Mouse (Mus musculus) neural tube, embryonic 15.5 days (tissue): ENCODE data around the gene Col4a3bp. TPM values are rescaled to one million over a fixed set of nuclear protein-coding genes. Genes with fewer than 3 reads are reported as not detected.
A peak's percentile ranks its signal among the peaks of the same experiment; 100 is the strongest.

Experiments
- ATAC-seq: fragments of 200-750 bp; cut with Nextera tagmentation; 2 replicates; pipeline ENCODE4 v1.8.0; 2017; ENCODE audit warnings: mild to moderate bottlenecking, moderate TSS enrichment, moderate library complexity; ENCODE audit not compliant: low FRiP score
- H3K27ac ChIP-seq: fragments of 300-500 bp; sonication (generic); replicated peaks from 2 replicates; pipeline ENCODE4 v1.5.1; 2015; ENCODE audit warnings: mild to moderate bottlenecking, inconsistent platforms
- H3K27me3 ChIP-seq: fragments of 300-500 bp; sonication (generic); replicated peaks from 2 replicates; pipeline ENCODE4 v1.6.1; 2015; ENCODE audit warnings: inconsistent platforms
- H3K36me3 ChIP-seq: fragments of 300-500 bp; sonication (generic); 2 replicates; pipeline ENCODE4 v1.6.1; 2015; ENCODE audit warnings: inconsistent platforms
- H3K4me1 ChIP-seq: fragments of 300-500 bp; sonication (generic); 2 replicates; pipeline ENCODE4 v1.6.1; 2015; ENCODE audit warnings: inconsistent platforms
- H3K4me2 ChIP-seq: fragments of 300-500 bp; sonication (generic); 2 replicates; pipeline ENCODE4 v1.6.1; 2015; ENCODE audit warnings: inconsistent platforms, mild to moderate bottlenecking, moderate library complexity
- H3K4me3 ChIP-seq: fragments of 300-500 bp; sonication (generic); replicated peaks from 2 replicates; pipeline ENCODE4 v1.5.1; 2015; ENCODE audit warnings: mild to moderate bottlenecking, inconsistent platforms
- H3K9ac ChIP-seq: fragments of 300-500 bp; sonication (generic); replicated peaks from 2 replicates; pipeline ENCODE4 v1.6.1; 2015; ENCODE audit warnings: mild to moderate bottlenecking, inconsistent platforms
- H3K9me3 ChIP-seq: fragments of 300-500 bp; sonication (generic); replicated peaks from 2 replicates; pipeline ENCODE4 v1.6.1; 2016; ENCODE audit warnings: inconsistent platforms
- WGBS: fragments of 180-500 bp; shearing (Covaris S2); methylation state at CpG from one replicate; pipeline ENCODE4 v1.1.7; 2015; ENCODE audit warnings: mixed read lengths; 5-methylcytosine and 5-hydroxymethylcytosine counted together
- polyA plus RNA-seq: library from polyadenylated mRNA; unstranded; fragments of >200 nt; fragmentation: Nextera tagmentation; extraction: Ambion mirVana; gene quantifications from 2 replicates; pipeline ENCODE4 v1.2.1, GENCODE M21; 2015

The Col4a3bp gene
- polyA plus RNA-seq, 1 experiment from 2014 or later = 9.0 TPM

DNA sequence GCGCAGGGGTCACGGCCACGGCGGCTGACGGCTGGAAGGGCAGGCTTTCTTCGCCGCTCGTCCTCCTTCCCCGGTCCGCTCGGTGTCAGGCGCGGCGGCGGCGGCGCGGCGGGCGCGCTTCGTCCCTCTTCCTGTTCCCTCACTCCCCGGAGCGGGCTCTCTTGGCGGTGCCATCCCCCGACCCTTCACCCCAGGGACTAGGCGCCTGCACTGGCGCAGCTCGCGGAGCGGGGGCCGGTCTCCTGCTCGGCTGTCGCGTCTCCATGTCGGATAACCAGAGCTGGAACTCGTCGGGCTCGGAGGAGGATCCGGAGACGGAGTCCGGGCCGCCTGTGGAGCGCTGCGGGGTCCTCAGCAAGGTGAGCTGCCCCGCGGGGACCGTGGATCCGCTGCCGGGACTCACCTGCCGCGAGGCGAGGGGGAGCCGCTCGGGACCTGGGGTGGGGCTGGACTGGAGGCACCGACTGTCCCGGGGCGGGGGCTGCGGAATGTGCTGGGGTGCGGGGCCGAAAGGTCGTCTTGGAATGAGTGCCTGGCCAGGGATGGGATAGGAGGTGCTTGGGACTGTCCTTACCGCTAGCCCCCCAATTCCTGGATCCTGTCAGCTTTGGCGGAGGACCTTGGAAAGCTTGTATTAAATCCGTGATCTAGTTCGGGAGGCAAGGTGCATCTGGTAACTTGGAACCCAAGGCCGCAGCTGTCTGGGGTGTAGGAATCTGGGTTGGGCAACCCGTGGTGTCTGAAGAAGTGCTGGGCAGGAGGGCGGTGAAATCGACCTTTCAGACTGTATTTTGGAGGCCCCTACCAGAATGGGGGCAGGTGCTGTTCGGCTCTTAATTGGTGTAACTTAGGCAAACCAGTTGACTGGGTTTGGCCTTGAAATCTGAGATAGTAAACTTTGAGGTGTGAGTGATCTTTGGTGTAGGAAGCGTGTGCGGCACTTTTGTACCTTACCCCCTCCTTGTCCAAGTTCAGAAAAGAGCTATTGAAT is 778 bp downstream of the Col4a3bp start:
- peaks cover 20% of the 10 kb centered on the region for H3K4me1 ChIP-seq
- no peaks in the 10 kb centered on the region for H3K9me3 ChIP-seq
- WGBS = under 1% methylated on average over 71 of the region's 73 CpGs
- H3K27ac ChIP-seq = peak overlapping the region; percentile 95
- H3K4me2 ChIP-seq = peak overlapping the region; percentile 80
- peak; percentile 77; the same call in 1 of the 2 replicates for ATAC-seq
- H3K4me3 ChIP-seq = peak overlapping the region; percentile 95
- H3K36me3 ChIP-seq = no peaks in the 10 kb centered on the region
- H3K9ac ChIP-seq = peak overlapping the region; percentile 94
- no peaks in the 10 kb centered on the region for H3K27me3 ChIP-seq

- H3K9me3 ChIP-seq = no peaks in the 10 kb centered on the region
- no peak overlapping the region for H3K4me3 ChIP-seq
- H3K36me3 ChIP-seq = no peaks in the 10 kb centered on the region
- peak overlapping the region; percentile 80 for H3K4me2 ChIP-seq
- 71% methylated on average over 2 of the region's 2 CpGs for WGBS
- no peak for ATAC-seq
- peaks cover 20% of the 10 kb centered on the region for H3K4me1 ChIP-seq
- no peak overlapping the region for H3K27ac ChIP-seq
- H3K9ac ChIP-seq = no peak overlapping the region
- no peaks in the 10 kb centered on the region for H3K27me3 ChIP-seq
Measured at GRCm38 (mm10) chr13:96544506-96544905, 2.1 kb downstream of the Col4a3bp start.

DNA sequence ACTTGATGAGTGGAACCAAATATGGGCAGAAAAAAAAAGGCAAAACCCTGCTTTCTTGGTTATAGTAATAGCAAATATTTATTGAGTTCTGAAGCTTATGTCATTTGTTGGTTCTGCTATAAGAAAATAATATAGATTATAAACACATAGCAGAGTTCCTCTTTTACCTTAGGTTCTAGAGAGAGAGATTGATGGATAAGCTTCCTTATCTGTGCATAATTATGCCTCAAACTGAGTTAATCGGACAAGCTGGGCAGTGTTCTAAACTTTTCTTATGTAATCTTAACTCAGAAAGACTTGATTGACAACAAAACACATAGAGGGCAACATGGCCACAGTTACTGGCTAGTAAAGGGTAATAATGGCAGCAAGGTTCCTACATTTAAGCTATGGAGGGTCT is 4.8 kb downstream of the Col4a3bp start:
- Histone ChIP-seq H3K9ac (no peak overlapping the region), H3K36me3 (no peaks in the 10 kb centered on the region), H3K4me1 (peaks cover 20% of the 10 kb centered on the region), H3K4me2 (no peak overlapping the region), H3K4me3 (no peak overlapping the region), H3K27me3 (no peaks in the 10 kb centered on the region), H3K9me3 (no peaks in the 10 kb centered on the region), H3K27ac (no peak overlapping the region)
- no peak for ATAC-seq
- 93% methylated on average over 1 of the region's 1 CpGs for WGBS

DNA sequence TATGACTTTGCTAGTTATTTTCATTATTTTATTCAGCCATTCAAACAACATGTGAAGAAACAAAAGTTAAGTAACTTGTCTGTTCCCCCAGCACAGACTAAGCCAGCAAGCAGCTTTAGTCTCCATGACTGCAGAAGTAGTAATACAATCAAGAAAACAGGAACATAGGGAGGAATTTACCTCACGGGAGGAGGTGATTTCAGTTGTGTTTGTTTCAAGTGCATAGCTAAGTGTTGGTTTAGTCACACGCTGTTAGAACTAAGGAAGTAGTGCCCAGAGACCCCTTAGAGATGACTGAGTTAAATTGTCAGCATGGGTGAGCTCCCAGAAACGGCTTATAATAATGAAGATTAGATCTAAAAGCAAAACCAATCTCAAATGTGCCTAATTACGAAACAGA is 5.5 kb downstream of the Col4a3bp start:
- H3K36me3 ChIP-seq = no peaks in the 10 kb centered on the region
- H3K4me3 ChIP-seq = no peak overlapping the region
- H3K9me3 ChIP-seq = no peaks in the 10 kb centered on the region
- peaks cover 20% of the 10 kb centered on the region for H3K4me1 ChIP-seq
- no peaks in the 10 kb centered on the region for H3K27me3 ChIP-seq
- H3K27ac ChIP-seq = no peak overlapping the region
- H3K4me2 ChIP-seq = no peak overlapping the region
- WGBS = 43% methylated on average over 4 of the region's 4 CpGs
- no peak for ATAC-seq
- no peak overlapping the region for H3K9ac ChIP-seq

GRCm38 (mm10) chr13:96555099-96555498 is 12.7 kb downstream of the Col4a3bp start:
- no peaks in the 10 kb centered on the region for H3K27me3 ChIP-seq
- WGBS = 95% methylated on average over 3 of the region's 3 CpGs
- H3K4me1 ChIP-seq = no peaks in the 10 kb centered on the region
- H3K9ac ChIP-seq = no peak overlapping the region
- H3K9me3 ChIP-seq = no peaks in the 10 kb centered on the region
- ATAC-seq = no peak
- H3K27ac ChIP-seq = no peak overlapping the region
- no peak overlapping the region for H3K4me3 ChIP-seq
- no peaks in the 10 kb centered on the region for H3K36me3 ChIP-seq
- H3K4me2 ChIP-seq = no peak overlapping the region

- no peaks in the 10 kb centered on the region for H3K9me3 ChIP-seq
- no peak overlapping the region for H3K4me3 ChIP-seq
- peaks cover 4% of the 10 kb centered on the region; the same call in 1 of the 2 replicates for H3K4me1 ChIP-seq
- H3K36me3 ChIP-seq = peaks cover 3% of the 10 kb centered on the region
- H3K4me2 ChIP-seq = no peak overlapping the region
- H3K27ac ChIP-seq = no peak overlapping the region
- H3K9ac ChIP-seq = no peak overlapping the region
- WGBS = 57% methylated on average over 6 of the region's 6 CpGs
- ATAC-seq = no peak
- no peaks in the 10 kb centered on the region for H3K27me3 ChIP-seq
Measured at GRCm38 (mm10) chr13:96567977-96568376, 25.6 kb downstream of the Col4a3bp start.

DNA sequence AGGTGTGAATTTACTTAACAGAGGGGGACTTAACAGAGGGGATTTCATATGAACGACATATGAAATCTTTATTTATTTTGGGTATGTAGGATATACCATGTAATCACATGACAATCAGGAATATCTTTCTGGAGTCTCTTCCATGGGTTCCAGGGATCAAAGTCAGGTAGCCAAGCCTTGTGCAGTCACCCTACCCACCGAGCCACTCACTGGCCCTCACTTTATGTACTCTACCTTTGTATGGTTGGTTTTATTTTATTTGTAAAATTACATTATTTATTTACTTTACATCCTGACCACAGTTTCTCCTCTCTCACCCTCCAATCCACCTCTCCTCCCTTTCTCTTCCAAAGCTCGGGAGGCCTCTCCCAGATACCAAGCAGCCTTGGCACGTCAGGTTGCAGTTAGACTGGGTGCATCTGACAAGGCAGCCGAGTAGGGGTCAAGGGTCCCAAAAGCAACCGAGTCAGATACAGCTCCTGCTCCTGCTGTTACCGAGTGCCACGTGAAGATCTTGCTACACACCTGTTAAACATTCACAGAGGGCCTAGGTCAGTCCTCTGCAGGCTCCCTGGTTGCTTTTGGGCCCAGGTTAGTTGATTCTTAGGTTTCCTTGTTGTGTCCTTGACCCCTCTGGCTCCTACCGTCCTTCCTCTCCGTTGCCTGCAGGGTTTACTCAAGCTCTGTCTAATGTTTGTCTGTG is 28.0 kb downstream of the Col4a3bp start:
- Histone ChIP-seq H3K36me3 (peaks cover 6% of the 10 kb centered on the region), H3K27ac (no peak overlapping the region), H3K4me3 (no peak overlapping the region), H3K27me3 (no peaks in the 10 kb centered on the region), H3K4me2 (no peak overlapping the region), H3K9me3 (no peaks in the 10 kb centered on the region), H3K9ac (no peak overlapping the region), H3K4me1 (peaks cover 4% of the 10 kb centered on the region; the same call in 1 of the 2 replicates)
- 76% methylated on average over 10 of the region's 10 CpGs for WGBS
- ATAC-seq = no peak

- H3K4me1 ChIP-seq = peaks cover 4% of the 10 kb centered on the region; the same call in 1 of the 2 replicates
- no peak for ATAC-seq
- WGBS = 57% methylated on average over 6 of the region's 6 CpGs
Measured at GRCm38 (mm10) chr13:96571016-96571361, 28.6 kb downstream of the Col4a3bp start.

DNA sequence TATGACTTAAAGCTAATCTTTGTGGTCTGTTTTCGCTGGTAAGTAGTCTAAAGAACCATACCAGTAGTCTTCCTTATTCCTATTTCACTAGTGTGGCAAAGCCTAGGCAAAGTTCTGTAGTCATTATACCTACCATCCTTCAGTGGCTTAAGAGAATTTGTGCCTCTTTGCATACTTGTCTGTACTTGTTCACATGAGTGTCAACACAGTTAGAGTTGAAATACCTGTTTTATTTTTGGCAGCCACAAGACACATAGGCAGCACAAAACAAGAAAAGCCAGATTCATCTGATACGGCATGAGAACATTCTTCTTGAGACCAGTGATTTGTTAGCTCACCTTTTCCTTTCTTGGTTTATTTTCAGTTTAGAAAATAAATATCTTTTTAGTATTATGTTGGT is 31.8 kb downstream of the Col4a3bp start:
- WGBS = 88% methylated on average over 2 of the region's 2 CpGs
- peaks cover 6% of the 10 kb centered on the region for H3K36me3 ChIP-seq

More at GRCm38 (mm10) chr13:96571016-96571361, 28.6 kb downstream of the Col4a3bp start:
- Histone ChIP-seq H3K27me3 (no peaks in the 10 kb centered on the region), H3K9me3 (no peaks in the 10 kb centered on the region), H3K9ac (no peak overlapping the region), H3K4me3 (no peak overlapping the region), H3K4me2 (no peak overlapping the region), H3K36me3 (peaks cover 6% of the 10 kb centered on the region), H3K27ac (no peak overlapping the region)

GRCm38 (mm10) chr13:96579104-96579503 is 36.7 kb downstream of the Col4a3bp start:
- Histone ChIP-seq H3K4me1 (peaks cover 3% of the 10 kb centered on the region; the same call in 1 of the 2 replicates), H3K9ac (no peak overlapping the region), H3K27ac (no peak overlapping the region), H3K9me3 (no peaks in the 10 kb centered on the region), H3K27me3 (no peaks in the 10 kb centered on the region), H3K4me3 (no peak overlapping the region), H3K36me3 (no peaks in the 10 kb centered on the region), H3K4me2 (no peak overlapping the region)
- ATAC-seq = no peak
- WGBS = 87% methylated on average over 2 of the region's 2 CpGs

More for the DNA sequence above, 31.8 kb downstream of the Col4a3bp start:
- H3K27ac ChIP-seq = no peak overlapping the region
- no peak overlapping the region for H3K4me2 ChIP-seq
- no peak overlapping the region for H3K4me3 ChIP-seq
- no peak for ATAC-seq
- H3K27me3 ChIP-seq = no peaks in the 10 kb centered on the region
- no peaks in the 10 kb centered on the region for H3K9me3 ChIP-seq
- peaks cover 4% of the 10 kb centered on the region; the same call in 1 of the 2 replicates for H3K4me1 ChIP-seq
- H3K9ac ChIP-seq = no peak overlapping the region

- Histone ChIP-seq H3K4me1 (peaks cover 3% of the 10 kb centered on the region; the same call in 1 of the 2 replicates), H3K9ac (no peak overlapping the region), H3K4me2 (no peak overlapping the region), H3K27me3 (no peaks in the 10 kb centered on the region), H3K4me3 (no peak overlapping the region), H3K36me3 (no peaks in the 10 kb centered on the region), H3K27ac (no peak overlapping the region), H3K9me3 (no peaks in the 10 kb centered on the region)
- WGBS = 91% methylated on average over 1 of the region's 1 CpGs
- no peak for ATAC-seq
Measured at GRCm38 (mm10) chr13:96579979-96580378, 37.6 kb downstream of the Col4a3bp start.
